Mouse (Mus musculus): ENCODE results near the gene Gm20388.

DNA sequence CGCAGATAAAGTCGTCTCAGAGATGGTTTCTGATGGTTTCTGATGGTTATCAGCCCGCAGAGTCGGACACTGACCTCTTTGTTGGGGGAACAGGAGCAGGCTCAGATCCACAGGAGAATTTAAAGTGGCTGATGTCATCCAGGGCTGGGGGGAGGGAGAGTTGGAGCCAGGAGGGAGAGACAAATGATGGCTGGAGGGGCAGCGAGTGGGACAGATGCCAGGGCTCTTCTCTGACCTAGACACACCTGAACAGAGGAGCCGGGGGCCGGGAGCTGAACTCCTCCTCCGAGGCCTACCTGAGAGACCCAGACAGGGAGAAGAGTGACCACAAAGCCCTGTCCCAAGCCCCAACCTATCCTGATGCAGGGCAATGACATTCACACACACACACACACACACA, 2418.4 kb downstream of the Gm20388 start:
- TF ChIP-seq CTCF (IDR thresholded peaks at IDR 0.05; ENCODE audit: insufficient read depth, low read depth, low read length) = no peak
- no peak for TF ChIP-seq POLR2A (IDR thresholded peaks at IDR 0.05; ENCODE audit: insufficient read depth, low read depth, low read length)

All from olfactory bulb, adult 2 months (tissue).